In the genomic region with DNA sequence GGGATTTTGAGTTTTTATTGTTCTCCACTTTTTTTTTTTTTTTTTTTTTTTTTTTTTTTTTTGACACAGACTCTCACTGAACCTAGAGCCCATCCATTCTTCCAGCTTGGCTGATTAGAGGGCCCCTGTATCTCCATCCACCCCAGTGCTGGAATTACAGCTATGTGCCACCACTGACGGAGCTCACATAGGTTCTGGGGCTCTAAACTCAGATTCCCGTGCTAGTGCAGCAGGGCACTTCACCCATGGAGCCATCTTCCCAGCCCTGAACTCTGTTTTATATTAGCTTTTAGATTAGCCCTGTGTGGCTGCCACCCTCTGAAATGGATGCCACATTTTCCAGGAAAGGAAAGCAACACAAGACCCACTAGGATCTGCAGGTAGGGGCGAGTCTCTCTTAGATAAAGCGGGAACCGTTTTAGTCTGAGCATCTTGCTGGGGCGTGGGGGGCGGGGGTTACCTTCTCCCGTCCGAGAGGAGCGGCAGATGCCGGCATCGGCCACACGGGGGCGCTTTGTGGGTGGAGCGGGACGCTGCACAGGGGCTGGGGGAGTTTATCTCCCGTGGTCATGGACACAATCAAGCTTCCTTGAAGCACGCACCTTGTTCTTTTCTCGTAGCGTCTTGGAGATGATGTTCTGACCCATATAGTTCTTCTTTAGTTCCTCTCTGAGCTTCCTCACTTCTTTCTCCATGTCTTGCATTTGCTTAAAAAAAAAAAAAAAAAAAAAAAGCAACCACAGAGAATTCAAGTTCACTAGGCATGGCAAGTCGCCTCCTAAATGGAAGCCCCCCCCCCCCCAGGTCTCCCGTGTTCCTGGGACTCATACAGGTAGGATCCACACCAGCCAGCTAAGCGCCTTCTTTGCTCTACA, we compare ENCODE assay signal across 1 mouse cellular context.
A peak's percentile ranks its signal among the peaks of the same experiment; 100 is the strongest.
TF ChIP-seq lines count a peak whose summit lies in the region.

No protein-coding gene starts in this region.

TF ChIP-seq in ES-E14, 5 proteins besides CTCF, POLR2A, EP300 and RAD21 (continued from another document):
- TF ChIP-seq ZNF384 (IDR thresholded peaks at IDR 0.05; ENCODE audit: low read depth, low read length) = peak; percentile 59; the same call in 1 of the 2 replicates
